Mouse (Mus musculus): Measurements from ENCODE around the gene Ifnl2.

Ifnl2 gene

GRCm38 (mm10) chr7:28490410-28490809 lies 19.8 kb downstream of the Ifnl2 start:
- peak; percentile 76 for DNase-seq

- DNase-seq: peak; percentile 35
Measured at GRCm38 (mm10) chr7:28488030-28488491, 22.2 kb downstream of the Ifnl2 start.

GRCm38 (mm10) chr7:28484192-28484591 lies 26.1 kb downstream of the Ifnl2 start:
- no peak for DNase-seq

GRCm38 (mm10) chr7:28482854-28483253 lies 27.4 kb downstream of the Ifnl2 start:
- no peak for DNase-seq

GRCm38 (mm10) chr7:28478854-28479253 lies 31.4 kb downstream of the Ifnl2 start:
- peak; percentile 20 for DNase-seq

GRCm38 (mm10) chr7:28477363-28477762 lies 32.9 kb downstream of the Ifnl2 start:
- DNase-seq: no peak

- DNase-seq: no peak
Measured at GRCm38 (mm10) chr7:28476191-28476590, 34.1 kb downstream of the Ifnl2 start.

GRCm38 (mm10) chr7:28467213-28467751 lies 43.0 kb downstream of the Ifnl2 start:
- DNase-seq: peak; percentile 81

- peak; percentile 39 for DNase-seq
Measured at GRCm38 (mm10) chr7:28466721-28467212, 43.5 kb downstream of the Ifnl2 start.

- peak; percentile 71 for DNase-seq
Measured at GRCm38 (mm10) chr7:28464416-28465212, 45.6 kb downstream of the Ifnl2 start.

GRCm38 (mm10) chr7:28462769-28463168 lies 47.5 kb downstream of the Ifnl2 start:
- DNase-seq: no peak

GRCm38 (mm10) chr7:28460361-28460760 lies 49.9 kb downstream of the Ifnl2 start:
- DNase-seq: no peak
